Mouse (Mus musculus): Measurements from ENCODE around the gene Ugt1a5.
A peak's percentile ranks its signal among the peaks of the same experiment; 100 is the strongest.

Gene Ugt1a5

GRCm38 (mm10) chr1:88261706-88262105 lies 95.9 kb downstream of the Ugt1a5 start:
- DNase-seq (ENCODE audit: low spot score): no peak

- DNase-seq (ENCODE audit: low spot score): peak; percentile 92
These were observed 96.4 kb downstream of the Ugt1a5 start for GRCm38 (mm10) chr1:88262255-88262654.

- DNase-seq (ENCODE audit: low spot score): no peak
These were observed 97.1 kb downstream of the Ugt1a5 start for GRCm38 (mm10) chr1:88262961-88263360.

DNA sequence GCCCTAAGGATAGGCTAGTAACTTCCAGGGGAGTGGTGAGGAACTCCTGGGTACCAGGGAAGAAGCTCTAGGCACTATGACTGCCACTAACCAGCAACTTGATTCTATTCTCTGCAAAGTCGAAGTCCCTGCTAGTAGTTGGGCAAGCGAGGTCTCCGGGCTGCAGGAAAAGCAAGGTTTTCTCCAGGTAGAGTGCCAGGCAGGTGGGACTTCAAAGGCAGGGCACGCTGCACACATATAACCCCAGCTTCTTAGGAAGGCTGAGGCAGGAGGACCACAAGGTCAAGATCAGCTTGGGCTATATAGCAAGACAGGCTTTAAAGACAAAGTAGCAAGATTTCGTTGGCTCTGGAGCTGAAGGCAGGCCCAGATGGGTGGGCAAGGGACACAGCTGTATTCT lies 98.0 kb downstream of the Ugt1a5 start:
- DNase-seq (ENCODE audit: low spot score): no peak

DNA sequence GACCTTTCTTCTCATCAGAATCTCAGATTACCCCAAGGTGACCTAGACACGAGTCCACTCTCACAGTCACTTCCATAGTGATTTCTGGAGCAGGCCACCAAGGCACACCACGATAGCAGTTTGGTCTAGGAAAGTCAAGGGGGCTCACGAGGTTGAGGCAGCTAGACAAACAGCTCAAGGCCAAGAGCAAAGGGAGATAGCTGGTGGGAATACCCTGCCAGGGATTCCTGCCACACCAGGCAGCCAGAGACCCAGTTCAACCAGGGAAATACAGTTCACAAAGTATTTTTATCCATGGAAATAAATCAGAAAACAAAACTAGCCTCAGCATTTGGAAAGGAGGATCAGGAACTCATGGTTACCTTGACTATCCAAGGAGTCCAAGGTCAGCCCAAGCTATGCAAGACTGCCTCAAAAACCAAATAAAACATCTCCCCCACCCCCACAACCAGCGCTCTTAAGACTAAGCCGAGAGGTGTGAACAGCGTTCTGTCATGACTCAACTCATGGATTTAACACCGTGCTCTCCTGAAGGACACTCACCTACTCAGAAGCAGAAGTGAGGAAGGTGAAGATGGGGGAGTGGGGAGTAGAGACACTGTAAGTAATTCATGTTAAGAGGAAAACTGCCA lies 98.5 kb downstream of the Ugt1a5 start:
- DNase-seq (ENCODE audit: low spot score): peak; percentile 75

DNA sequence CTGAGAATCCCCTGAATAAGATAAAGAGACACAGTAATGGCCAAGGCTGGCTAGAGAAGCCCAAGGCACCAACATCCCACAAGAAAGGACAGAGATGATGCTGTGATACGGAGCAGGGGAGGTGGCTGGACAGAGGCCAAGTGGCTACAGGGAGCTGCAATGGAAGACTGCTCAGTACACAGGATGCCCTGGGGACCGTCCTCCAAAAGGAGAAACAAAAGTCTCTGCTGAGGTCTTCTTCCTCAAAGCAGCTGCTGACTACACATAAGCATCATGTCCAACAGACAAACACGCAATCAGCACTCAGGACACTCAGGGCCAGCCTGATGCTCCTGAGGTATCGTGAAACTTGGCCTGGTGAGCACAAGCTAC lies 99.0 kb downstream of the Ugt1a5 start:
- DNase-seq (ENCODE audit: low spot score): no peak

DNA sequence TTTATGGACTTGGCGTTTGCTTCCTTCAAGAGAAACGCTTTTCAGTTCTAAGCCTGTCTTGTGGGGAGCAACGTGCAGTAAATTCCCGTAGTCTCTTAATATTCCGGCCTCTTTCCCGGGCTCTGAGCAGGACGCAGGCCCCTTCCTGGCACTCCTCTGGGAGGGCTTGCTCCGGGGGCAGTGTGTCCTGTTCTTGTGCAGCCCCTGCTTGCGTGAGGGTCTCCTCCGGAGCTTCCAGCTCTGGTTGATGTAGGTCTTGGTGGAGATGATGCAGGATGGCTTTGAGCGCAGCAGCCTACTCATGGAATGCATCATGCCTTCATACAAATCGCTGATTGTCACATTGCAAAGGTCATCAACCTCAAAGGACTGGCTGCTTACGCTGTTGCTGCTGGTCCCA lies 100.3 kb downstream of the Ugt1a5 start:
- no peak for DNase-seq (ENCODE audit: low spot score)

DNA sequence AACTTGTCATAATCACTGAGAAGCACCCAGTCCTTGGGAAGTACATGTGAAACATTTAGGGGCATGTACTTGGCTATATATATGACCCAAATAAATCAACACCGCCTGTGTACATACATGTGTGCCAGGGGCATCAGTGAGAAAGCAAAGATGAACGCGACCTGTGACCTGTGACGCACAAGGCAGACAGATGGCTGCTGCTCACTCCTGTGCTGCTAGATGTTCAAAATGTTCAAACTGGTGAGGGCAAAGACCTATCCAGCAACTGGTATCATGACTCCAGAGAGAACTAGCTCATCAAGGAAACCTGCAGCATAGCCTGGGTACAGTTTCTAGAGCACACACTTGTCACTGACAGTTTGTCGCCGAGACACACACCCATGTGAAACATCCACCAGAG lies 101.7 kb downstream of the Ugt1a5 start:
- DNase-seq (ENCODE audit: low spot score): no peak

GRCm38 (mm10) chr1:88268070-88268469 lies 102.3 kb downstream of the Ugt1a5 start:
- DNase-seq (ENCODE audit: low spot score): no peak
